Mouse (Mus musculus) embryonic facial prominence, embryonic 10.5 days (tissue): ENCODE results near the gene Kdelr2. TPM values are rescaled to one million over a fixed set of nuclear protein-coding genes. Genes with fewer than 3 reads are reported as not detected.
A peak's percentile ranks its signal among the peaks of the same experiment; 100 is the strongest.
"Not testable (repeated sequence)": the region's sequence is repeated elsewhere in the genome, so short reads cannot be mapped to it uniquely, and the experiment has no call there.

Experiments
- DNase-seq: peaks from one replicate; pipeline ENCODE4 v3.0.0-alpha.2; 2017; ENCODE audit warnings: low spot score
- H3K27ac ChIP-seq: fragments of 300-500 bp; sonication (generic); replicated peaks from 2 replicates; pipeline ENCODE4 v1.5.1; 2016; ENCODE audit warnings: mild to moderate bottlenecking
- H3K27me3 ChIP-seq: fragments of 300-500 bp; sonication (generic); replicated peaks from 2 replicates; pipeline ENCODE4 v1.6.1; 2016; ENCODE audit warnings: low read depth, mild to moderate bottlenecking; ENCODE audit not compliant: poor library complexity, severe bottlenecking
- H3K36me3 ChIP-seq: fragments of 300-500 bp; sonication (generic); replicated peaks from 2 replicates; pipeline ENCODE4 v1.6.1; 2016; ENCODE audit warnings: mild to moderate bottlenecking, moderate library complexity
- H3K4me1 ChIP-seq: fragments of 300-500 bp; sonication (generic); 2 replicates; pipeline ENCODE4 v1.6.1; 2016
- H3K4me3 ChIP-seq: fragments of 300-500 bp; sonication (generic); 2 replicates; pipeline ENCODE4 v1.5.1; 2016; ENCODE audit warnings: mild to moderate bottlenecking, moderate library complexity
- H3K9me3 ChIP-seq: fragments of 300-500 bp; sonication (generic); 2 replicates; pipeline ENCODE4 v1.6.1; 2016; ENCODE audit warnings: mild to moderate bottlenecking
- WGBS: fragments of 180-500 bp; shearing (Covaris S2); methylation state at CpG from one replicate; pipeline ENCODE4 v1.1.7; 2016; 5-methylcytosine and 5-hydroxymethylcytosine counted together
- polyA plus RNA-seq: library from polyadenylated mRNA; unstranded; fragments of >200 nt; fragmentation: Nextera tagmentation; extraction: Ambion mirVana; gene quantifications from 2 replicates; pipeline ENCODE4 v1.2.1, GENCODE M21; 2016

Gene Kdelr2
- polyA plus RNA-seq, 1 experiment from 2014 or later = 226 TPM

DNA sequence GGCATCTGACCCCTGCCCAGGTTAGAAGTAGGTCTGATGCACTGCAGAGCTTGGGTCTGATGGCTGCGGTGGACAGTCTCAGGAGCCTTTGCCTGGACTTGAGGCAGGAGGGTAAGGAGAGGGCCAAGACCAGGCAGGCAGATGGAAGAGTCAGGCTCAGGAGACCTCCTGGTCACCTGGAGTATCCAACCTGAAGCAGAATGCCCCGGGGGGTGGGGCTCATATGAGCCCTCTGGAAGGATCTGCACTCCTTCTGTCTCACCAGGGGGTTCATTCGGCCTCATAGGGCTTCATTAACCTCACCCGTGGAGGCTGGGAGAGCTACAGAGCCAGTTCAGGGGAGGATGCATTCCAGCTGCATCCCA is 32.5 kb upstream of the Kdelr2 start:
- no peak overlapping the region for H3K4me3 ChIP-seq
- DNase-seq = no peak
- no peaks in the 10 kb centered on the region for H3K36me3 ChIP-seq
- no peak overlapping the region for H3K27ac ChIP-seq
- H3K9me3 ChIP-seq = peaks cover under 1% of the 10 kb centered on the region; the same call in 1 of the 2 replicates
- H3K27me3 ChIP-seq = peaks cover 94% of the 10 kb centered on the region
- 47% methylated on average over 4 of the region's 4 CpGs for WGBS
- H3K4me1 ChIP-seq = peaks cover 23% of the 10 kb centered on the region

DNA sequence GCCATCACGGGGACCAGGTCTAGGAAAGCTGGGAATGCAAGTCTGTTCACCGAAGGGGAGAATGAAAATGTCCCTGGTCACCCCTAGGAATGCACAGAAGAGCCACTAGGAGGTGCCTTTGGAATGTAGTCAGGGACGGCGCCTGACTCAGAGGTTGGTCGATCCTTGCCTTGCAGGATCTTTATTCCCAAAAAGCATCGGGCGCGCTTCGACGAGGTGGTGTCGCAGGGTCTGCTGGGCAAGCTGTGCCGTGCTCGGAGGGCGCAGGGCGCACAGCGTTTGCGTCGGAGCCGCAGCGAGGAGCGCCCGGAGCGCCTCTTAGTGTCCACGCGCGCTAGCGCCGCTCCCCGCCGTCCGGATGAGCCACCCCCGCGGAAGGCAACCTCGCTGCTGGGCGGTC is 30.8 kb upstream of the Kdelr2 start:
- Histone ChIP-seq H3K4me1 (peaks cover 23% of the 10 kb centered on the region), H3K36me3 (no peaks in the 10 kb centered on the region), H3K27me3 (peaks cover 91% of the 10 kb centered on the region), H3K9me3 (peaks cover 4% of the 10 kb centered on the region; the same call in 1 of the 2 replicates), H3K4me3 (peak overlapping the region; percentile 53), H3K27ac (no peak overlapping the region)
- peak; percentile 52 for DNase-seq
- 3% methylated on average over 35 of the region's 35 CpGs for whole genome bisulfite sequencing

DNA sequence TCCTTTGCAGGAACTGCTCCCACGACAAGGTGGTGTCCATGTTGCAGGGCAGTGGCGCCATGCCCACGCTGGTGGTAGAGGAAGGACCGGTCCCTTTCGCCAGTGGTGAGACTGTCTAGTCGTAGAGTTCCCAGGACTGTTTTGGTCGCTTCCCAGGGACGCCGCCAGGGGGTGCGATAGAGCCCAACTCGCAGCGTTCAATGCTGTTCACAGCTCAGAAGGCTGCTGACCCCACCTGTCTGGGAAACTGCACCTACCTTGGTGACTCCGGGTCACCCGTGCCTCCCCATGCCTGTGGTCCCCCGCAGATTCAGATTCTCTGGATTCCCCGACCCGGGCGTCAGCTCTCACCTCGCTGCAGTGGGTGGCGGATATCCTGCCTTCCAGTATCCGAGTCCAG is 28.4 kb upstream of the Kdelr2 start:
- Histone ChIP-seq H3K4me1 (peaks cover 15% of the 10 kb centered on the region), H3K27ac (no peak overlapping the region), H3K9me3 (peaks cover 4% of the 10 kb centered on the region; the same call in 1 of the 2 replicates), H3K27me3 (peaks cover 70% of the 10 kb centered on the region), H3K36me3 (no peaks in the 10 kb centered on the region), H3K4me3 (peak overlapping the region; percentile 43)
- DNase-seq = peak; percentile 82
- 11% methylated on average over 21 of the region's 21 CpGs for WGBS

DNA sequence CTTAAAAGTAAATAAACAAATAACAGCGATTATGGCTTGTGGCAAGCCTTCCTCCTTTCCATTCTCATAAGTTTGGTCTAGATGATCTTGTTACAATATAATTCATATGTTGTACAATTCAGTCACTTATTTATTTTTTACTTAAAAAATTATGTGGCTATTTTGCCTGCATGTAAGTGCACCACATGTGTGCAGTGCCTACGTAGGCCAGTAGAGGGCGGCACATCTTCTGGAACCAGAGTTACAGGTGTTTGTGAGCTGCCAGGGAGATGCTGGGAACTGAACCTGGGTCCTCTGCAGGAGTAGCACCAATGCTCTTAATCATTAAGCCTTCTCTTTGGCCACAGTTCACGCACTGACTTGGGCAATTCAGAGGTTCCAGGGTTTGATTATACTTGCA is 27.5 kb upstream of the Kdelr2 start:
- peaks cover 64% of the 10 kb centered on the region for H3K27me3 ChIP-seq

DNA sequence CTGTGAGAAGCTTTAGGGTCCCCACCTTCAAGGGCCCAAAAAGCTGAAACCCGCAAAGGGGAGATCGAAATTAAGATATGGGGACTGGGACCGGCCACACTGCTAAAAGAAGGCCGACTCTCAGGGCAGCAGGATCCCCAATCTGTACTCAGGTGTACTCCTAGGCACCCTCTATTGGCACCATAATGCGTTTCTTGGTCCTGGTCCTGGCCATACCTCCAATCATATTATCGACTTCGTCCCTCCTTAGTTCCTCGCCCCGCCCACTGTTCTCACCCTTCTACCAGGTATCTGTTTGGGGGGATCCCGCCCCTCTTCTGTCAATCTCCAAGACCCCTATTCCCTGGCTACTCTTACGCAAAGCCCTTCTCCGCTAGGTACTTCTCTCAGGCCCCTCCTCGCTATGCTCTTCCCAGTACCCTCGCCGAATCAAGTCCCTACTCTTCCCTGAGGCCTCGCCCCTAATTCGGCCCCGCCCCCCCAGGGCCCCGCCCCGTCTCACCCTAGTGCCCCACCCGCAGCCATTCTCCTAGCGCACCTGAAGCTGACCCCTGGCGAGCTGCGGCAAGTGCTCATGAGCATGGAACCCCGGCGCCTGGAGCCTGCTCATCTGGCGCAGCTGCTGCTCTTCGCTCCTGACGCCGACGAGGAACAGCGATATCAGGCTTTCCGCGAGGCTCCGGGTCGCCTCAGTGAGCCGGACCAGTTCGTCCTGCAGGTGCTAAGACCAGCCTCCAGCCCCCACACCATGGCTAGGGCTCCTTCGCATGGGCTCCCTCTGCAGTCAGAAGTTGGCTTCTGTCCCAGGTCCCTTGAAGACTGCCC is 16.6 kb upstream of the Kdelr2 start:
- DNase-seq = peak; percentile 71
- WGBS = 8% methylated on average over 39 of the region's 39 CpGs
- Histone ChIP-seq H3K4me3 (peak overlapping the region; percentile 52), H3K4me1 (peaks cover 9% of the 10 kb centered on the region), H3K9me3 (no peaks in the 10 kb centered on the region), H3K27me3 (peaks cover 56% of the 10 kb centered on the region), H3K27ac (no peak overlapping the region), H3K36me3 (no peaks in the 10 kb centered on the region)

More for the DNA sequence above, 27.5 kb upstream of the Kdelr2 start:
- Histone ChIP-seq H3K9me3 (peaks cover 4% of the 10 kb centered on the region; the same call in 1 of the 2 replicates), H3K27ac (no peak overlapping the region), H3K36me3 (no peaks in the 10 kb centered on the region), H3K4me1 (peaks cover 13% of the 10 kb centered on the region), H3K4me3 (no peak overlapping the region)
- WGBS = 88% methylated on average over 4 of the region's 4 CpGs
- DNase-seq = no peak

DNA sequence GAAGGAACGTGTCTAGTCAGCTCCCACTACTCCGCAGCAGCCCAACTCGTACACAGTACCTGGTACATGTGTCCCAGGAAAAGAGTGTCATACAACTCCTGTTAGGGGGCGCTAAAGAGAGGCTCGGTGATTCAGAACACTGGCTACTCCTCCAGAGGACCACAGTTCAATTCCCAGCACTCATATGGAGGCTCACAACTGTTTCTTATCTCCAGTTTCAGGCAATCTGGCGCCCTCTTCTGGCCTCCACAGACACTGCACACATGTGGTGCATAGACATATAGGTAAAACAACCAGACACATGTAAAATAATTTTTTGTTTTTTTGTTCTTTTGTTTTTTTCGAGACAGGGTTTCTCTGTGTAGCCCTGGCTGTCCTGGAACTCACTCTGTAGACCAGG is 9.5 kb upstream of the Kdelr2 start:
- 77% methylated on average over 7 of the region's 7 CpGs for WGBS
- H3K27me3 ChIP-seq = peaks cover under 1% of the 10 kb centered on the region
- no peak for DNase-seq
- no peak overlapping the region for H3K4me3 ChIP-seq
- 0 out of 2 replicates have a peak, but pooled peaks cover 4% of the 10 kb centered on the region for H3K9me3 ChIP-seq
- no peaks in the 10 kb centered on the region for H3K4me1 ChIP-seq
- no peak overlapping the region for H3K27ac ChIP-seq
- peaks cover 6% of the 10 kb centered on the region for H3K36me3 ChIP-seq

DNA sequence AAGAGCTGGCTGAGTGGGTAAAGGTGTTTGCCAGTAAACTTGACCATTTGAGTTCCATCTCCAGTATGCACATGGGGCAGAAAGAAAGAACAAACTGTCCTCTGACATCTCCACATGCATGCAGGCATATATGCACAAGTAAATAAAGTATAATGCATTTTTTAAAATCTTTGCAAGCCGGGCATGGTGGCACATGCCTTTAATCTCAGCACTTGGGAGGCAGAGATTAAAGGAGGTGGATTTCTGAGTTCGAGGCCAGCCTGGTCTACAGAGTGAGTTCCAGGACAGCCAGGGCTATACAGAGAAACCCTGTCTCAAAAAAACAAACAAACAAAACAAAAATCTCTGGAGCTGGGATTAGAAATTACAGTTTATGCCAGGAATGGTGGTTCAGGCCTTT is 8.7 kb upstream of the Kdelr2 start:
- not testable (repeated sequence) for H3K4me1 ChIP-seq, DNase-seq, H3K9me3 ChIP-seq, H3K27ac ChIP-seq, H3K4me3 ChIP-seq, H3K27me3 ChIP-seq, H3K36me3 ChIP-seq
- WGBS = 88% methylated on average over 2 of the region's 2 CpGs

DNA sequence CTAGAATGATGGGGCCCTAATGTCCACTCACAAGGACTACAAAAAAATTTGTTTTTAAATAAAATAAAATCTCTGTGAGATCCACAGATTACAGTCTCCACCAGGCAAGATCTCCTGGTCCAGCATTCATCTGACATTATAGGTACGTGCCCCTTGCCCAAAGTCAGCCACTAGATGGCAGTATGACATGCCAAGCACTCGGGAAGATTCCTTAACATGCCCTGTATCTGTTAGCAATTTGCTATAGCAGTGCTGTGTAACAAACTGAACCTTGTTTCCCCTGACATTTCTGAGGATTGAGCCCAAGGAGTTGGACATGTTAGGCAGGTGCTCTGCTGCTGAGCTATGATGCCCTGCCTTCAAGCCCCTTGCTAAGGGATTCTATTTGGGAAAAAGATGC is 8.0 kb upstream of the Kdelr2 start:
- 49% methylated on average over 2 of the region's 2 CpGs for WGBS
- H3K27ac ChIP-seq = no peak overlapping the region

DNA sequence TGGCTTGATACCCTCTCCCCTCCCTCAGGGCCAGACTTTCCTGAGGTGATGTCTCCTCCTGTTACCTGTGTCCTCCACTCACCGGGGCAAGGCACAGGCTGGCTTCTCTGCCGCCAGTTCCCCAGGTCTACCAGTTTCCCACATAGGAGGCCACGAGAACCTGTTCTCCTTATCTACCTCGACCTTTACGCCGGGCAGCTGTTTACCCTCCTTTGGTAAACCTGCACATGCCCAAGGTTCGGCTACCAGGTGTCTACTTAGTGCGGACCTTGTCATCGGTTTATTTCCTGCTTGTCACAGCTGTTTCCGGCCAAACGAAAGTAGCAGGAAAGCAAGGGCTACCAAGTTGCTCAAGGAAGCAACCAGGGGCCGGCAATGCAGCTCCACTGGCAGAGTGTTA is 3.1 kb upstream of the Kdelr2 start:
- no peak overlapping the region for H3K4me3 ChIP-seq
- WGBS = 87% methylated on average over 12 of the region's 12 CpGs
- H3K4me1 ChIP-seq = peaks cover 22% of the 10 kb centered on the region

More for the DNA sequence above, 8.0 kb upstream of the Kdelr2 start:
- Histone ChIP-seq H3K36me3 (peaks cover 6% of the 10 kb centered on the region), H3K27me3 (no peaks in the 10 kb centered on the region), H3K4me3 (no peak overlapping the region), H3K9me3 (0 out of 2 replicates have a peak, but pooled peaks cover 4% of the 10 kb centered on the region), H3K4me1 (no peaks in the 10 kb centered on the region)
- no peak for DNase-seq

DNA sequence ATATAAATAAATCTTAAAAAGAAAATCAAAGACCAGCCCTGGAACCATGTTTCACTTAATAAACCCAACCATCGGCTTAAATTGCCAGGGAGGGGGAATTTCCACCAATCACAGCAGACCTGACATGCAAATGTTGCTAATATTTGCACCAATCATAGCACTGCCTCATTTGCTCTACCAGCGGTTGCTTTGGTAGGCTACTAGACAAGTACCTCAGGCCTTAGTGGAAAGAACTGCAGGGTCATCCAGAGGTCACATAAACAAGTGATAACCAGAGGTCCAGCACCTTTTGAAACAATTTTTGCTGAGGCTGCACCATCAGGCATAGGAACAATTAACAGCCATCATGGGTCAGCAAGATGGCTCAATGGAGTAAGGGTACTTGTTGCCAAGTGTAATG is 2.1 kb upstream of the Kdelr2 start:
- H3K36me3 ChIP-seq = peaks cover 22% of the 10 kb centered on the region
- DNase-seq = no peak
- H3K27me3 ChIP-seq = no peaks in the 10 kb centered on the region
- H3K4me1 ChIP-seq = peaks cover 22% of the 10 kb centered on the region
- 77% methylated on average over 2 of the region's 2 CpGs for WGBS
- no peaks in the 10 kb centered on the region for H3K9me3 ChIP-seq
- no peak overlapping the region for H3K4me3 ChIP-seq
- no peak overlapping the region for H3K27ac ChIP-seq

More for the DNA sequence above, 3.1 kb upstream of the Kdelr2 start:
- H3K9me3 ChIP-seq = no peaks in the 10 kb centered on the region
- H3K36me3 ChIP-seq = peaks cover 11% of the 10 kb centered on the region
- no peak for DNase-seq
- no peak overlapping the region for H3K27ac ChIP-seq
- no peaks in the 10 kb centered on the region for H3K27me3 ChIP-seq

DNA sequence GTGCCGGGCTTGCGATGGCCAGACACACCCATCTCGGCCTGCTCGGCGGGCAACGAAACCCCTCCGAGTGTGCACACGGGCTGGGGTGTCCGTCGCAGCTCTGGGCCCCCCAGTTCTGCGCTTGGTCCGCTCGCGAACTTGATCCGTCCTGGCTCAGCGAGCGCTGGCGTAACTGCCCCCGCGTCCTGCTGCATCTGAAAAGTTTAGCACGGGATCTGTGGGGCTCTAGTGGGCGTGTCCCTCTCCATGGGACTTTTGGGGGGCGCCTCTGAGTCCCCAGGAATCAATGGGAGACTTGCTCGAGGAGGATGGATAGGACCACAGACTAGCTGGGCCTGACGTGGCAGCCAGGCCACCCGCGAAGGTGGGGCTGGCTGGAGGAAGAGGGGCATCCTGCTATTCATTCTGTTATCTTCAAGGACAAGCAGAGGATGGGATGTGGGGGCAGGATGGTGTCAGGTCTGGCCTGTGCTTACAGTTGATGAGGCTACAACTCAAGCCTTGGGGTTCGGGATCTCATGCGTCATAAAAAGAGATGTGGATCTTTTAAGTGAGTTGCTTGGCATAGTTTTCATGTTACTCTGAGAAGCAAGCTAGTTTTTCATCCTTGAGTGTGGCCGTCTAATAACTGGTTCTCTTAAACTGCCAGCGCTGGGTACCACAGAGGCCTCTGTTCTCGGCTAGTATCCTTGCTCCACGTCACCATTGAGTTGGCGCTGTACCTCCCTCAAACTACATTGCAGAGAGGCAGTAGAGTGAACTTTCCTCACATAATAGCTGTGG is 701 bp downstream of the Kdelr2 start:
- H3K36me3 ChIP-seq = peaks cover 41% of the 10 kb centered on the region
- H3K9me3 ChIP-seq = no peaks in the 10 kb centered on the region
- H3K27me3 ChIP-seq = no peaks in the 10 kb centered on the region
- H3K4me3 ChIP-seq = peak overlapping the region; percentile 97
- peaks cover 22% of the 10 kb centered on the region for H3K4me1 ChIP-seq
- peak overlapping the region; percentile 91 for H3K27ac ChIP-seq
- WGBS = 7% methylated on average over 34 of the region's 34 CpGs
- DNase-seq = no peak

DNA sequence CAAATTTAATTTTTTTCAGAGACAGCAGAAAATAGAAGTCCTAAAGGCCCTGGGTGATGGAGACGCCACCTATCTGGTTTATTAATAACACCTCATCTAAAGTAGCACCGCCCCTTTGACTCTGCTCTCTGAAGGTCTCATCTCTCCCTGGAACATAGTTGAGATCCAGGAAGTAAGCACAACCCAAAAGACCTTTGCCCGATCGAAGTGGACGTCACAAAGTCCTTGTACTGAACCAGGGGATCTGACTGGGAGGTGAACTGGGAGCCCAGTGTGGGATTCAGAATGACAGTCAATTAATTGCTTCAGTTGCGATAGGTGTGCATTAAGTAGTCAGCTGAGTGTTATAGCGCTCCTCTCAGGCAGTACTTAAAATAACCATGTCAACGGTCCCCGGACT is 1.6 kb downstream of the Kdelr2 start:
- peaks cover 49% of the 10 kb centered on the region for H3K36me3 ChIP-seq
- H3K4me1 ChIP-seq = peaks cover 22% of the 10 kb centered on the region
- no peaks in the 10 kb centered on the region for H3K9me3 ChIP-seq
- H3K27me3 ChIP-seq = no peaks in the 10 kb centered on the region
- 92% methylated on average over 9 of the region's 9 CpGs for WGBS
- no peak for DNase-seq
- no peak overlapping the region for H3K27ac ChIP-seq
- H3K4me3 ChIP-seq = peak overlapping the region; percentile 97
